ENCODE assay signal across 8 mouse cellular contexts in genomic region chr8:60982701-60983687, GRCm38 (mm10). TPM values are rescaled to one million over a fixed set of nuclear protein-coding genes. Genes with fewer than 3 reads are reported as not detected.
DNase-seq lines count a peak whose midpoint lies in the region; ATAC-seq and TF ChIP-seq lines count a peak whose summit lies in the region.

Gene Clcn3 (minus strand): TSS chr8:60983300.

- peaks cover 14% of the 10 kb centered on the region for H3K4me1 ChIP-seq in hindbrain, embryonic 13.5 days (replicated peaks)

- in situ Hi-C loops in Patski (cut with MboI; ENCODE audit: low pct_unique_long_range_greater_than_20kb): no loop called here

- H3K27ac ChIP-seq in hindbrain, embryonic 13.5 days: peak within 1 kb of the TSS; percentile 87

- CTCF ChIA-PET in Patski (lab: Charles Lee): interaction anchor here (0.7 to 1.6 kb wide), 3 partner anchors 9 to 18 kb away, joined by 3 to 7 read pairs (median 5); partner anchors contain the start of gene Nek1

- under 1% methylated on average over 100 of the region's 101 CpGs for WGBS in hindbrain, embryonic 13.5 days

- no peaks in the 10 kb centered on the region for H3K36me3 ChIP-seq in hindbrain, embryonic 13.5 days

- no peak for TF ChIP-seq CTCF in Patski (IDR thresholded peaks at IDR 0.05)

- H3K9me3 ChIP-seq in hindbrain, embryonic 13.5 days: no peaks in the 10 kb centered on the region

- peak; percentile 99 for ATAC-seq in Patski
- peak; percentile 100 for ATAC-seq in hindbrain, embryonic 13.5 days (ENCODE audit: low FRiP score)

- DNase-seq in Patski (ENCODE audit: low read depth, low spot score): peak; percentile 75
- peak; percentile 98 for DNase-seq in cerebellum, postnatal 14 days
- DNase-seq in frontal cortex, postnatal 14 days (ENCODE audit: low spot score in 2 of 2): peak; percentile 95 to 97
- peak; percentile 89 to 94 for DNase-seq in layer of hippocampus, postnatal 25 days (ENCODE audit: extremely low spot score in 1 of 2, low spot score in 1 of 2)
- DNase-seq in lung, postnatal 25 days (ENCODE audit: low spot score): peak; percentile 99
- DNase-seq in retina, embryonic 14.5 days (ENCODE audit: low spot score): peak; percentile 97
- DNase-seq in thymus, postnatal 4 days: peak; percentile 99

- peak within 1 kb of the TSS; percentile 91 for H3K9ac ChIP-seq in hindbrain, embryonic 13.5 days

- H3K27me3 ChIP-seq in Patski: no peaks in the 10 kb centered on the region
- H3K27me3 ChIP-seq in hindbrain, embryonic 13.5 days: no peaks in the 10 kb centered on the region

- POLR2A ChIA-PET in Patski (lab: Charles Lee): interaction anchor here (0.8 to 2.1 kb wide), 3 partner anchors 9 to 30 kb away, joined by 3 to 6 read pairs (median 4); partner anchors contain the start of gene Nek1

- peak within 1 kb of the TSS; percentile 84 for H3K4me3 ChIP-seq in hindbrain, embryonic 13.5 days

- H3K4me2 ChIP-seq in hindbrain, embryonic 13.5 days: peak within 1 kb of the TSS; percentile 98

RNA-seq across cellular contexts. Expression of gene Clcn3, which starts in this region (rescaled TPM):
- polyA plus RNA-seq in Patski (2021): 55.5 TPM
- polyA plus RNA-seq in hindbrain, embryonic 13.5 days (2015; fragmentation: Nextera tagmentation; extraction: Ambion mirVana): 59.7 and 60.9 TPM in 2 replicates
- total RNA-seq in layer of hippocampus, postnatal 25 days (2021): 100 to 1,000 TPM; 123 to 124 TPM

Comparison
In these comparisons a context has a peak if more than half of its experiments do, and no peak if none do; other contexts are left out.
1. Peak in every context shown above with its lines: DNase-seq, ATAC-seq, H3K4me3 ChIP-seq and H3K27ac ChIP-seq.